Mouse (Mus musculus): ENCODE data around the gene Reln. TPM values are rescaled to one million over a fixed set of nuclear protein-coding genes. Genes with fewer than 3 reads are reported as not detected.

The Reln gene
- polyA plus RNA-seq, 1 experiment from 2014 or later, result 17.8 TPM

GRCm38 (mm10) chr5:22303709-22304108, 40.8 kb downstream of the Reln start:
- 26% methylated on average over 1 of the region's 1 CpGs for WGBS
- peaks cover 3% of the 10 kb centered on the region; the same call in 1 of the 2 replicates for H3K4me1 ChIP-seq
- H3K27me3 ChIP-seq, result no peaks in the 10 kb centered on the region
- no peaks in the 10 kb centered on the region for H3K36me3 ChIP-seq
- ATAC-seq (ENCODE audit: low FRiP score, low read depth), result no peak
- H3K9ac ChIP-seq (replicated peaks), result no peak overlapping the region
- H3K27ac ChIP-seq (replicated peaks), result no peak overlapping the region
- no peak overlapping the region for H3K4me3 ChIP-seq
- H3K9me3 ChIP-seq, result no peaks in the 10 kb centered on the region
- no peak overlapping the region for H3K4me2 ChIP-seq (replicated peaks)

GRCm38 (mm10) chr5:22302309-22302708, 42.2 kb downstream of the Reln start:
- no peaks in the 10 kb centered on the region for H3K36me3 ChIP-seq
- no peaks in the 10 kb centered on the region for H3K9me3 ChIP-seq
- H3K27ac ChIP-seq (replicated peaks), result no peak overlapping the region
- no peak for ATAC-seq (ENCODE audit: low FRiP score, low read depth)
- 91% methylated on average over 5 of the region's 5 CpGs for WGBS
- no peaks in the 10 kb centered on the region for H3K27me3 ChIP-seq
- H3K4me1 ChIP-seq, result peaks cover 3% of the 10 kb centered on the region; the same call in 1 of the 2 replicates
- H3K4me3 ChIP-seq, result no peak overlapping the region
- H3K4me2 ChIP-seq (replicated peaks), result no peak overlapping the region
- H3K9ac ChIP-seq (replicated peaks), result no peak overlapping the region

GRCm38 (mm10) chr5:22300788-22301187, 43.7 kb downstream of the Reln start:
- no peak overlapping the region for H3K4me3 ChIP-seq
- WGBS, result 94% methylated on average over 5 of the region's 5 CpGs
- H3K36me3 ChIP-seq, result no peaks in the 10 kb centered on the region
- H3K9me3 ChIP-seq, result no peaks in the 10 kb centered on the region
- ATAC-seq (ENCODE audit: low FRiP score, low read depth), result no peak
- H3K4me1 ChIP-seq, result peaks cover 3% of the 10 kb centered on the region; the same call in 1 of the 2 replicates
- H3K9ac ChIP-seq (replicated peaks), result no peak overlapping the region
- H3K27ac ChIP-seq (replicated peaks), result no peak overlapping the region
- no peaks in the 10 kb centered on the region for H3K27me3 ChIP-seq
- no peak overlapping the region for H3K4me2 ChIP-seq (replicated peaks)

GRCm38 (mm10) chr5:22300046-22300445, 44.5 kb downstream of the Reln start:
- H3K9ac ChIP-seq (replicated peaks), result no peak overlapping the region
- H3K4me1 ChIP-seq, result peaks cover 3% of the 10 kb centered on the region; the same call in 1 of the 2 replicates
- no peaks in the 10 kb centered on the region for H3K27me3 ChIP-seq
- ATAC-seq (ENCODE audit: low FRiP score, low read depth), result no peak
- no peak overlapping the region for H3K27ac ChIP-seq (replicated peaks)
- H3K4me3 ChIP-seq, result no peak overlapping the region
- H3K4me2 ChIP-seq (replicated peaks), result no peak overlapping the region
- H3K9me3 ChIP-seq, result no peaks in the 10 kb centered on the region
- 90% methylated on average over 6 of the region's 6 CpGs for WGBS
- H3K36me3 ChIP-seq, result no peaks in the 10 kb centered on the region

- WGBS, result 73% methylated on average over 6 of the region's 6 CpGs
- no peak overlapping the region for H3K4me3 ChIP-seq
- no peaks in the 10 kb centered on the region for H3K4me1 ChIP-seq
- no peaks in the 10 kb centered on the region for H3K27me3 ChIP-seq
- H3K9ac ChIP-seq (replicated peaks), result no peak overlapping the region
- no peaks in the 10 kb centered on the region for H3K36me3 ChIP-seq
- ATAC-seq (ENCODE audit: low FRiP score, low read depth), result no peak
- H3K9me3 ChIP-seq, result no peaks in the 10 kb centered on the region
- no peak overlapping the region for H3K27ac ChIP-seq (replicated peaks)
- no peak overlapping the region for H3K4me2 ChIP-seq (replicated peaks)
Observed at GRCm38 (mm10) chr5:22295161-22295560, 49.3 kb downstream of the Reln start.

GRCm38 (mm10) chr5:22291409-22291808, 53.1 kb downstream of the Reln start:
- no peaks in the 10 kb centered on the region for H3K27me3 ChIP-seq

GRCm38 (mm10) chr5:22285396-22285795, 59.1 kb downstream of the Reln start:
- Histone ChIP-seq H3K9me3 (no peaks in the 10 kb centered on the region), H3K4me2 (replicated peaks) (no peak overlapping the region)

More at GRCm38 (mm10) chr5:22291409-22291808, 53.1 kb downstream of the Reln start:
- no peak overlapping the region for H3K27ac ChIP-seq (replicated peaks)
- WGBS, result 80% methylated on average over 4 of the region's 4 CpGs
- no peak overlapping the region for H3K4me2 ChIP-seq (replicated peaks)
- H3K9me3 ChIP-seq, result no peaks in the 10 kb centered on the region
- H3K4me1 ChIP-seq, result 0 out of 2 replicates have a peak, but pooled peaks cover 5% of the 10 kb centered on the region
- ATAC-seq (ENCODE audit: low FRiP score, low read depth), result no peak
- no peaks in the 10 kb centered on the region for H3K36me3 ChIP-seq
- no peak overlapping the region for H3K9ac ChIP-seq (replicated peaks)
- no peak overlapping the region for H3K4me3 ChIP-seq

GRCm38 (mm10) chr5:22282141-22282665, 62.3 kb downstream of the Reln start:
- Histone ChIP-seq H3K9ac (replicated peaks) (no peak overlapping the region), H3K9me3 (no peaks in the 10 kb centered on the region), H3K4me2 (replicated peaks) (no peak overlapping the region), H3K4me3 (no peak overlapping the region), H3K27ac (replicated peaks) (no peak overlapping the region), H3K4me1 (peaks cover 12% of the 10 kb centered on the region; the same call in 1 of the 2 replicates), H3K36me3 (no peaks in the 10 kb centered on the region), H3K27me3 (no peaks in the 10 kb centered on the region)
- ATAC-seq (ENCODE audit: low FRiP score, low read depth), result no peak
- WGBS, result 44% methylated on average over 7 of the region's 7 CpGs

More at GRCm38 (mm10) chr5:22285396-22285795, 59.1 kb downstream of the Reln start:
- no peak overlapping the region for H3K4me3 ChIP-seq
- ATAC-seq (ENCODE audit: low FRiP score, low read depth), result no peak
- no peaks in the 10 kb centered on the region for H3K27me3 ChIP-seq
- 77% methylated on average over 4 of the region's 4 CpGs for WGBS
- no peak overlapping the region for H3K27ac ChIP-seq (replicated peaks)
- peaks cover 17% of the 10 kb centered on the region; the same call in 1 of the 2 replicates for H3K4me1 ChIP-seq
- no peak overlapping the region for H3K9ac ChIP-seq (replicated peaks)
- no peaks in the 10 kb centered on the region for H3K36me3 ChIP-seq

- H3K27me3 ChIP-seq, result no peaks in the 10 kb centered on the region
- H3K36me3 ChIP-seq, result no peaks in the 10 kb centered on the region
- H3K9ac ChIP-seq (replicated peaks), result no peak overlapping the region
- no peak overlapping the region for H3K4me3 ChIP-seq
- ATAC-seq (ENCODE audit: low FRiP score, low read depth), result no peak
- no peak overlapping the region for H3K4me2 ChIP-seq (replicated peaks)
- no peaks in the 10 kb centered on the region for H3K9me3 ChIP-seq
- H3K27ac ChIP-seq (replicated peaks), result no peak overlapping the region
- H3K4me1 ChIP-seq, result peaks cover 12% of the 10 kb centered on the region; the same call in 1 of the 2 replicates
- 76% methylated on average over 2 of the region's 2 CpGs for WGBS
Observed at GRCm38 (mm10) chr5:22280534-22281164, 63.9 kb downstream of the Reln start.

- 93% methylated on average over 4 of the region's 4 CpGs for WGBS
- peaks cover 12% of the 10 kb centered on the region; the same call in 1 of the 2 replicates for H3K4me1 ChIP-seq
- H3K4me2 ChIP-seq (replicated peaks), result no peak overlapping the region
- no peaks in the 10 kb centered on the region for H3K27me3 ChIP-seq
- no peaks in the 10 kb centered on the region for H3K9me3 ChIP-seq
- ATAC-seq (ENCODE audit: low FRiP score, low read depth), result no peak
- no peaks in the 10 kb centered on the region for H3K36me3 ChIP-seq
- no peak overlapping the region for H3K9ac ChIP-seq (replicated peaks)
- no peak overlapping the region for H3K27ac ChIP-seq (replicated peaks)
- no peak overlapping the region for H3K4me3 ChIP-seq
Observed at GRCm38 (mm10) chr5:22279201-22279600, 65.3 kb downstream of the Reln start.

GRCm38 (mm10) chr5:22274134-22274533, 70.4 kb downstream of the Reln start:
- Histone ChIP-seq H3K4me2 (replicated peaks) (no peak overlapping the region), H3K9ac (replicated peaks) (no peak overlapping the region), H3K9me3 (no peaks in the 10 kb centered on the region), H3K27me3 (no peaks in the 10 kb centered on the region), H3K4me1 (no peaks in the 10 kb centered on the region), H3K27ac (replicated peaks) (no peak overlapping the region), H3K36me3 (no peaks in the 10 kb centered on the region), H3K4me3 (no peak overlapping the region)
- no peak for ATAC-seq (ENCODE audit: low FRiP score, low read depth)
- 94% methylated on average over 4 of the region's 4 CpGs for WGBS

GRCm38 (mm10) chr5:22266489-22267301, 77.8 kb downstream of the Reln start:
- H3K9me3 ChIP-seq, result no peaks in the 10 kb centered on the region
- no peak overlapping the region for H3K9ac ChIP-seq (replicated peaks)
- no peak for ATAC-seq (ENCODE audit: low FRiP score, low read depth)
- H3K27me3 ChIP-seq, result no peaks in the 10 kb centered on the region
- WGBS, result 81% methylated on average over 6 of the region's 6 CpGs
- no peak overlapping the region for H3K4me2 ChIP-seq (replicated peaks)
- H3K4me1 ChIP-seq, result no peaks in the 10 kb centered on the region
- no peaks in the 10 kb centered on the region for H3K36me3 ChIP-seq
- H3K4me3 ChIP-seq, result no peak overlapping the region
- H3K27ac ChIP-seq (replicated peaks), result no peak overlapping the region

Measured in midbrain, embryonic 12.5 days (tissue).